Mouse (Mus musculus) kidney, embryonic 14.5 days (tissue): ENCODE results near the gene Cd274. TPM values are rescaled to one million over a fixed set of nuclear protein-coding genes. Genes with fewer than 3 reads are reported as not detected.
A peak's percentile ranks its signal among the peaks of the same experiment; 100 is the strongest.

Experiments
- ATAC-seq: fragments of 200-750 bp; cut with Nextera tagmentation; 2 replicates; pipeline ENCODE4 v1.8.0; 2017; ENCODE audit warnings: moderate number of reproducible peaks, mild to moderate bottlenecking, moderate TSS enrichment, moderate library complexity; ENCODE audit not compliant: low FRiP score, low TSS enrichment
- H3K27ac ChIP-seq: fragments of 300-500 bp; sonication (generic); 2 replicates; pipeline ENCODE4 v1.5.1; 2014; ENCODE audit warnings: low read depth, mild to moderate bottlenecking, low read length, moderate library complexity, mixed read lengths
- H3K27me3 ChIP-seq: fragments of 300-500 bp; sonication (generic); 2 replicates; pipeline ENCODE4 v1.6.1; 2014; ENCODE audit warnings: mild to moderate bottlenecking, low read length; ENCODE audit not compliant: control insufficient read depth, insufficient read depth
- H3K36me3 ChIP-seq: fragments of 300-500 bp; sonication (generic); 2 replicates; pipeline ENCODE4 v1.6.1; 2014; ENCODE audit warnings: low read length, mixed read lengths; ENCODE audit not compliant: control insufficient read depth, insufficient read depth
- H3K4me1 ChIP-seq: fragments of 300-500 bp; sonication (generic); 2 replicates; pipeline ENCODE4 v1.6.1; 2014; ENCODE audit warnings: low read length, mixed read lengths; ENCODE audit not compliant: control insufficient read depth, insufficient read depth
- H3K4me2 ChIP-seq: fragments of 300-500 bp; sonication (generic); replicated peaks from 2 replicates; pipeline ENCODE4 v1.6.1; 2014; ENCODE audit warnings: low read depth, mild to moderate bottlenecking, low read length
- H3K4me3 ChIP-seq: fragments of 300-500 bp; sonication (generic); 2 replicates; pipeline ENCODE4 v1.5.1; 2014; ENCODE audit warnings: mild to moderate bottlenecking, low read length
- H3K9ac ChIP-seq: fragments of 300-500 bp; sonication (generic); 2 replicates; pipeline ENCODE4 v1.6.1; 2014; ENCODE audit warnings: low read depth, mild to moderate bottlenecking, low read length, moderate library complexity
- H3K9me3 ChIP-seq: fragments of 300-500 bp; sonication (generic); 2 replicates; pipeline ENCODE4 v1.6.1; 2016; ENCODE audit warnings: low read length; ENCODE audit not compliant: control insufficient read depth
- WGBS: fragments of 180-500 bp; shearing (Covaris S2); extraction: QIAGEN DNeasy Blood & Tissue Kit; methylation state at CpG from one replicate; pipeline ENCODE4 v1.1.7; 2014; 5-methylcytosine and 5-hydroxymethylcytosine counted together
- polyA plus RNA-seq: library from polyadenylated mRNA; unstranded; fragments of >200 nt; fragmentation: Nextera tagmentation; extraction: Ambion mirVana; gene quantifications from 2 replicates; pipeline ENCODE4 v1.2.1, GENCODE M21; 2014

Gene Cd274
- polyA plus RNA-seq, 1 experiment from 2014 or later, result 0.39 TPM

DNA sequence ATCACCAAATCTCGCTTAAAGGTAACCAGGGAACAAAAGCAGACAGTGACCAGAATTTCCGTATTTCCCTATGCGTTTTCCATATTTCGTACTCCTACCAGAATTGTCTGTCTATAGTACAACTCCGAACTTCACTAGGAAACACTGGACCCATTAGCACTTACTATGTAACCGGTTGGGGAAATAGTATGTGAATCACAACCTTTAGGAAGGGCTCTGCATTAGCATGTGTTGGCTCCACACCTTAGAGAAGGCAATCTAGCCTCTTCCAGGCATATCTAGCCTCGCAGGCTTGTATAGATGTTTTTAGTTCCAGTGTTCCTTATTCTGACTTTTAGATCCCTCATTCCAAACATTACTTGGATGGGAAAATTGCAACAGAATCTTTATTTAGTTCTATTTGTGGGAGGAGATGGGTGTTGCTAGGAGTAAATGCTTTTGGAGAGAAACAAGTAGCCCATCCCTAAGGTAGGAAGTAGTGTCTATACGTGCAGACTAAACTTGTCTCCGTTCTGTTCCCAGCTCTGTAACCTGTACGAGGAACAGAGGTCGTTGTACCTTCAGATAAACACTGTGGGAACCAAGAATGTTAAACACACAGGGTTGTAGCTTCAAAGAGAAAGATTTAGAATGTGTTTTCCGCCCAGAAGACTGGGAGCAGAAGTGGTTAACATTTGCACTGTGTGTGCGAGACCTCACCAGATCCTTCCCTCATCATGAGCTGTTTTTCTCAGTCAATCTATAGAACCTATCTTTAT is 4.9 kb upstream of the Cd274 start:
- H3K4me2 ChIP-seq, result peak overlapping the region; percentile 73
- H3K4me3 ChIP-seq, result peak overlapping the region; percentile 63
- H3K9me3 ChIP-seq, result no peaks in the 10 kb centered on the region
- no peaks in the 10 kb centered on the region for H3K36me3 ChIP-seq
- H3K27ac ChIP-seq, result no peak overlapping the region
- ATAC-seq, result no peak
- peak overlapping the region; percentile 9; the same call in 1 of the 2 replicates for H3K9ac ChIP-seq
- 48% methylated on average over 13 of the region's 13 CpGs for WGBS
- H3K27me3 ChIP-seq, result no peaks in the 10 kb centered on the region
- H3K4me1 ChIP-seq, result no peaks in the 10 kb centered on the region; the same call in 1 of the 2 replicates

DNA sequence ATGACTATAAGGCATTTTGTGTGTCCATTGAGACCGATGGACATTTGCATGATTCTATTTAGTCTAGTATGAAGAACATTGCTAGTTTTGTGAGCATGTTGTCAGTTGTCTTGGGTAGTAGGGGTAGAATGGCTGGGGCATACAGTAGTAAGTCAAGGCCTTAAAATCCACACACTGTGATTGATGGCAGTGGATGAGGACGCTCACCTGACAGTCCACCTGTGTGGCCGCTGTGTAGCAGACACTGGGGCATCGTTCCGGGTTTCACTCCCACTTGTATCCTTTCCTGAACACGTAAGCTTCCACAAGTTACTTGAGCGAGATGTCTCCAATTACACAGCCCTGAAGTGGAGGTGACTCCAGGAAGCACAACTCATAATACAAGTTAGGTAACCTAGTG is 3.7 kb upstream of the Cd274 start:
- no peak overlapping the region for H3K4me3 ChIP-seq

DNA sequence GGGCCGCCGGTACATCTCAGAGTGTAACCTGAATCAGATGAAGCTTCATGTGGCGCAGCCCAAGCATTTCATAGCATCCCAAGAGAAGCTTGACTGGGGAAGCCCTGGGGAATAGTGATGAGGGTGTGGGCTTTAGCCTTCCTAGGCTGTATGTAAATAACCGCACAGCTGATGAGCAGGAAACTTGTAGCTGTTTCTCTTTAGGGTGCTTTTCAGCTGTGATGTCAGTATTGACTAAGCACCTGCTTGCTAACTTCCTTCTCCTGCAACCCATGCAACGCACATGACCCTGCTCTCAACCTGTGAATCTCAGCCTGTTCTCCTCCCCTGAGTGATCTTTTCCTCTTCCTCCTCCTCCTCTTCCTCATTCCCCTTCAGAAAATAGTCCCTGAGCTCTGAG is 3.2 kb upstream of the Cd274 start:
- 80% methylated on average over 5 of the region's 5 CpGs for WGBS
- Histone ChIP-seq H3K36me3 (no peaks in the 10 kb centered on the region), H3K27me3 (no peaks in the 10 kb centered on the region), H3K4me3 (no peak overlapping the region), H3K27ac (no peak overlapping the region), H3K4me2 (no peak overlapping the region), H3K9me3 (no peaks in the 10 kb centered on the region), H3K4me1 (peaks cover 3% of the 10 kb centered on the region; the same call in 1 of the 2 replicates), H3K9ac (no peak overlapping the region)
- ATAC-seq, result no peak

More for the DNA sequence above, 3.7 kb upstream of the Cd274 start:
- Histone ChIP-seq H3K36me3 (no peaks in the 10 kb centered on the region), H3K9me3 (no peaks in the 10 kb centered on the region), H3K27me3 (no peaks in the 10 kb centered on the region), H3K27ac (no peak overlapping the region), H3K4me2 (no peak overlapping the region), H3K9ac (no peak overlapping the region), H3K4me1 (peaks cover 3% of the 10 kb centered on the region; the same call in 1 of the 2 replicates)
- WGBS, result 75% methylated on average over 7 of the region's 7 CpGs
- ATAC-seq, result no peak

DNA sequence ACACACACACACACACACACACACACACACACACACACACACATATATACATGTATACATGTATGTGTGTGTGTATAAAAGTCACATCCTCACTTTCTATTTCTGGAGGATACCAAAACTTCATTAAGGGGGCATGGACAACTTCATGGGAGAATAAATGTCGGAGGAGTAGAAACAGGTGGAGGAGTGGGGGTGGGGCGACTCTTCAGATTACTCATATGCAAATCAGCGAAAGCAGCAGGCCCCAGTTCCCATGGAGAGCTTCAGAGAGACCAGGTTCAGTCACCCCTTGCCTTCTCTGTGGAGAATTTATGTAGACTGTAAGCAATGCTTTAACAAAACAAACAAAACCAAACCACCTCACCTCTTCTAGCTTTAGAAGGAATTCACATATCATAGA is 2.1 kb upstream of the Cd274 start:
- Histone ChIP-seq H3K36me3 (no peaks in the 10 kb centered on the region), H3K27ac (no peak overlapping the region), H3K9ac (no peak overlapping the region), H3K27me3 (no peaks in the 10 kb centered on the region), H3K9me3 (no peaks in the 10 kb centered on the region), H3K4me1 (peaks cover 3% of the 10 kb centered on the region; the same call in 1 of the 2 replicates), H3K4me2 (no peak overlapping the region), H3K4me3 (no peak overlapping the region)
- 37% methylated on average over 3 of the region's 3 CpGs for WGBS
- ATAC-seq, result no peak

- ATAC-seq, result no peak
- H3K9me3 ChIP-seq, result no peaks in the 10 kb centered on the region
- H3K9ac ChIP-seq, result peak overlapping the region; percentile 38
- H3K27me3 ChIP-seq, result no peaks in the 10 kb centered on the region
- peaks cover 3% of the 10 kb centered on the region; the same call in 1 of the 2 replicates for H3K4me1 ChIP-seq
- no peak overlapping the region for H3K27ac ChIP-seq
- peak overlapping the region; percentile 59 for H3K4me2 ChIP-seq
- no peaks in the 10 kb centered on the region for H3K36me3 ChIP-seq
- peak overlapping the region; percentile 50 for H3K4me3 ChIP-seq
- 61% methylated on average over 20 of the region's 20 CpGs for WGBS
Observed at GRCm38 (mm10) chr19:29366226-29366968, 858 bp upstream of the Cd274 start.

DNA sequence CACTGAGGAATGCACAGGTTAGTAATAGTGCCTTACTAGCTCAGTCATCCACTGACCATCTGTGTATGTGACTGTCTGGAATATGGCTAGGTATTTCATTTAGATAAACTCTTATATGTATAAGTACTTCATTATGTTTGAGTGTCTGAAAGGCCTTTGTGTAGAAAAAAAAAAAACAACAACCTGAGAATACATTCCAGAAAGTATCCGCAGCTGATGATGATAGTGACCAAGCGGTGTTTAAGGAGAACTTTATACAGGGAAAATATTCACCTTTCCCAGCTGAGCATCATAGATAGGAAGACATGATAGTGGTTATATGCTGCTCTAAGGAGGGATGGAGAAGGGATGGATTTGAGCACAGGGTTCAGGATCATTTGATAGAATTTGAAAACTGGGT is 786 bp downstream of the Cd274 start:
- no peak for ATAC-seq
- H3K4me3 ChIP-seq, result no peak overlapping the region; the same call in 1 of the 2 replicates
- no peak overlapping the region for H3K9ac ChIP-seq
- H3K27me3 ChIP-seq, result no peaks in the 10 kb centered on the region
- WGBS, result 93% methylated on average over 2 of the region's 2 CpGs
- no peak overlapping the region for H3K4me2 ChIP-seq
- H3K36me3 ChIP-seq, result no peaks in the 10 kb centered on the region
- no peak overlapping the region for H3K27ac ChIP-seq
- H3K9me3 ChIP-seq, result no peaks in the 10 kb centered on the region
- 0 out of 2 replicates have a peak, but pooled peaks cover 3% of the 10 kb centered on the region for H3K4me1 ChIP-seq

DNA sequence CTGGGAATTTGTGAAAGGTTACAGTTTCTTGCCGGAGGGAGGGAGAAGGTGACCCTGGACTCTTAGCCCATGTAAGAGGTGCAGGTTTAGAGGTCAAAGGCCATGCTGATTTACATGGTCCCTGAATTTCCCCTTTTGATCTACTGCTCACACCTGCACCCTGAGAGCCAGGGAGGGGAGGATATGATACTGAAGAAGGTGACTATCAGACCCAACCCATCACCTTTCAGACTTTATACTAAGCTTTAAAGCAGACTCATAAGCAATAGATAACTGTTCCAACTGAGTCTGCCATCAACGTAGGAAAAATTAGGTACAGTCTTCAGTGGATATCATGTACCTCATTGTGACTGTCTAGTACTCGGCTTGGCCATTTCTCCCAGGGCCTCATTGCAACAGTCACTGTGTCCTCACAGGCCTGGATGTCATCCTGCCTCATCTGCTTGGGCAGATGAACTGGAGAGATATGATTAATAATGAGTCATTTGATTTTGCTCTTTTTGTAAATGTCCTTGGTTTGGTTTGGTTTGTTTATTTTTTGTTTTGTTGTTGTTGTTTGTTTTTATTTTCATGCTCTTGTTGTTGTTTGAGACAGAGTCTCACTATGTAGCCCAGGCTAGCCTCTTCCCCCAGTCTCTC is 1.5 kb downstream of the Cd274 start:
- Histone ChIP-seq H3K27me3 (no peaks in the 10 kb centered on the region), H3K9me3 (no peaks in the 10 kb centered on the region), H3K4me3 (no peak overlapping the region), H3K27ac (no peak overlapping the region), H3K9ac (no peak overlapping the region), H3K4me1 (0 out of 2 replicates have a peak, but pooled peaks cover 3% of the 10 kb centered on the region), H3K36me3 (no peaks in the 10 kb centered on the region), H3K4me2 (no peak overlapping the region)
- no peak for ATAC-seq
- WGBS, result 71% methylated on average over 3 of the region's 3 CpGs

GRCm38 (mm10) chr19:29370112-29370511 is 2.9 kb downstream of the Cd274 start:
- no peaks in the 10 kb centered on the region for H3K36me3 ChIP-seq
- H3K27me3 ChIP-seq, result no peaks in the 10 kb centered on the region
- H3K4me2 ChIP-seq, result no peak overlapping the region
- 0 out of 2 replicates have a peak, but pooled peaks cover 3% of the 10 kb centered on the region for H3K4me1 ChIP-seq
- H3K4me3 ChIP-seq, result no peak overlapping the region
- H3K9me3 ChIP-seq, result no peaks in the 10 kb centered on the region
- H3K9ac ChIP-seq, result no peak overlapping the region
- no peak for ATAC-seq
- WGBS, result 75% methylated on average over 12 of the region's 12 CpGs
- no peak overlapping the region for H3K27ac ChIP-seq
